Mouse (Mus musculus) left cerebral cortex, postnatal 36 days (tissue): ENCODE data around the gene Abca13. TPM values are rescaled to one million over a fixed set of nuclear protein-coding genes. Genes with fewer than 3 reads are reported as not detected.
A peak's percentile ranks its signal among the peaks of the same experiment; 100 is the strongest.
"Not testable (repeated sequence)": the region's sequence is repeated elsewhere in the genome, so short reads cannot be mapped to it uniquely, and the experiment has no call there.

Experiments used
- DNase-seq, 2 experiments: peaks; one replicate each; pipeline ENCODE4 v3.0.0; 2021 to 2022; ENCODE audit warnings: low spot score in 2 of 2, mixed read lengths in 1 of 2
- intact Hi-C: fragments of 180-260 bp; cut with DNase I; formaldehyde crosslinking; loops from one replicate; pipeline ENCODE4 v1.15.1; 2025
- total RNA-seq, 2 experiments: library from RNA; stranded (reverse); gene quantifications; 2 replicates each; pipeline ENCODE4 v1.2.3; 2021

Gene Abca13
- total RNA-seq, 2 experiments from 2014 or later = 0.07 to 0.27 TPM

DNA sequence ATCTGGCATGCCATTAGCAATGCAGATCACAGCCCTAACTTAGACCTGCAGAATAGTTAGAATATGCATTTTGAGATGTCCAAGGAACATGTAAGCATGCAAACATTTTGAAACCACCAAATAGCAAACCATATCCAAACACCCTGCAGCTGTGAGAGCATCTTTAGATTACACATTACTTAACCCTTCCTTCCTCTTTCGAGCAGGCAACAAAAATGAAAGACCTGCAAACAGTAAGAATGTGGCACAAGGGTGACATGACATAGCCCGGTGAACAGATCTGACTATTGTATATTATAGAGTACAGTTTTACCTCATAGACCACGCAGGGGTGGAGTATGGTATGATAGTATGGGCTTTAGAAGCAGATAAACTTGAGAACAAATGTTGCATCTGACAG is 93.5 kb downstream of the Abca13 start:
- no peak for DNase-seq
- intact Hi-C loops = no loop called here

DNA sequence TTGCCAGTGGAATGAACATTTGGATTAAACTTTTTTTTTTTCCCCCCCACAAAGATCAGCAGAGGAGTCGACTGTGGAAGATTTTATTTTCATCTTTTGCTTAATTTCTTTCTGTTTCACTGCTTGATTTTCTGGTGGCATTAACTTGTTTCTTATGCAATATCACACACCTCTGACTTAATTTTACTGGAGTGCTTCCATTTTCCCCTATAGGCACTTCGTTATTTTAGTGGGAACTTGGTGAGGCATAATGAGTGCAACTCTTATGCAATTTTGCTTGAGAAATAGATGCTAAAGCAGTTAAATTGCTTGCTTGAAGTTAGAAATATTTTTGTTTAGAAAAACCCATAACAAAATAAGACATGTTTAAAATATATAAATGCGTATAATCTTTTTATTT is 94.0 kb downstream of the Abca13 start:
- no peak for DNase-seq
- intact Hi-C loops = no loop called here

DNA sequence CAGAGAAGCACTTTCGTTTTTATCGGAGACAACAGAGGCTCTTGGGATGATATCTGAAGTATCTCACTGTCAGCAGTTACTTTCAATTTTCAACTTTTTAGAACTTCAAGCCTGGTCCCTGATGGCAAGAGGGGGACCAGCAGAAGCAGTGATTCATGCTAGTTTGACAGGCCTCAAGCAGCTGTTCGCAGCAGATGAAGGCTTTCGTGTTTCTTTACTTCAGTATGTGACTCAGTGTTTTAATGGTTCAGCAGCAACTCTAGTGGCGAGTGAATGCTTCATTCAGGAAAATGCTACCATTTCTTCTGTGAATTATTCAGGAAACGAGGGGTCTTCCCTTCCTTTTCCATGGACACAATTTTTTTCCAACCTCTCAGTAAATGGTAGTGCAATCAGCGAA is 99.4 kb downstream of the Abca13 start:
- DNase-seq = no peak
- intact Hi-C loops = no loop called here

DNA sequence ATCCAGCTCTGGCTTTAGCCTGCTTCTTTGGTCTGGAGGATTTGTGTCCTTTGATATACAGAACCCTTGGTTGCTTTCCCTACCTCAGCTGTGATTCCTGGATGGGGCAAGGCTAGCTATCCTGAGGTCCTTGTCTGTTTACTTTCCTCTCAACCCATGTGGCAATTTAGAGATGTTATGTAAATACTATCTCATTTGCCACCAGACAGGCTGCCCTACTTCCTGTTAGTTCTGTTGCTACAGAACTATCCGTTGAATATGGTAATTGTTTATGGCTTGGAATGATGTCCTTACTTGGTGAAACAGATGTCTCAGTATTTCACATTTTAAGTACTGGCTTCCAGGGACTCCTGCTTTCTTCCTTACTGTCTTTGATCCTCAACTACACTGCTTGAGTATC is 107.9 kb downstream of the Abca13 start:
- DNase-seq = no peak
- intact Hi-C loops = no loop called here

DNA sequence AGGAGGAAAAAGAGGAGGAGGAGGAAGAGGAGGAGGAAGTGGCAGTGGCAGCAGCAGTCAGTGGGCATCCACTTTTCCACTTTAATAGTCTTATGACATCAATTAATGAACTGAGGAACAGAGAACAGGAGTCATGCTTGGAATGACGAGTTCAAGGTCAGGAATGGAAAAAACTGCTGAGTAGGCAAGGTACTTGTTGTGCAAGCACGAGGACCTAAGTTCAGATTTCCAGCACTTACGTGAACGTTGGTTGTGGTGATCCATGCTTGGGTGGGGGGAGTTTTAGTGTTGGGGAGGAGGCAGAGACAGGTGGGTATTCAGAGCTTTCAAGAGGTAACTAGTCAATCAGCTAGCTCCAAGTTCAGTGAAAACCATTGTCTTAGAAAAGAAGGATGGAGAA is 113.7 kb downstream of the Abca13 start:
- intact Hi-C loops = no loop called here
- DNase-seq = no peak

DNA sequence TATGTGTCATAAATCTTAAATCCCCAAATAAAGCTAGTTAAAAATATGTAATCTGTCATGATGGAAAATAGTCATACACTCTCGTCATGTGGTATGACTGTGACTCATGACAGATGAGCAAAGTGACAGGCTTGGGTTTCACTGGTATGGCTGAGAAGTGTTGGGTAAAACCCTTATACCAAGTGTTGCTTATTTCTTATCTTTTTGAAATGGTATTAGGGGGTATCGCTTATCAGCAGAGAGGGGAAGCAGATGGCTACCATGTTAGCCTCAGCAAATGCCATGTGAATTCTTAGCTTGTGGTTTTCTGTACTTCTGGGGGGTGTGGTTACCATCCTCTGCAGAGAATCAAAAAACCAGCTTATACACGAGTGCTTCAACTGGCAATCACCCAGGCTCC is 124.8 kb downstream of the Abca13 start:
- intact Hi-C loops = loop anchor here (5.0 kb wide), 1 partner anchor 1906 kb away; no protein-coding TSS in a partner anchor
- DNase-seq = no peak

DNA sequence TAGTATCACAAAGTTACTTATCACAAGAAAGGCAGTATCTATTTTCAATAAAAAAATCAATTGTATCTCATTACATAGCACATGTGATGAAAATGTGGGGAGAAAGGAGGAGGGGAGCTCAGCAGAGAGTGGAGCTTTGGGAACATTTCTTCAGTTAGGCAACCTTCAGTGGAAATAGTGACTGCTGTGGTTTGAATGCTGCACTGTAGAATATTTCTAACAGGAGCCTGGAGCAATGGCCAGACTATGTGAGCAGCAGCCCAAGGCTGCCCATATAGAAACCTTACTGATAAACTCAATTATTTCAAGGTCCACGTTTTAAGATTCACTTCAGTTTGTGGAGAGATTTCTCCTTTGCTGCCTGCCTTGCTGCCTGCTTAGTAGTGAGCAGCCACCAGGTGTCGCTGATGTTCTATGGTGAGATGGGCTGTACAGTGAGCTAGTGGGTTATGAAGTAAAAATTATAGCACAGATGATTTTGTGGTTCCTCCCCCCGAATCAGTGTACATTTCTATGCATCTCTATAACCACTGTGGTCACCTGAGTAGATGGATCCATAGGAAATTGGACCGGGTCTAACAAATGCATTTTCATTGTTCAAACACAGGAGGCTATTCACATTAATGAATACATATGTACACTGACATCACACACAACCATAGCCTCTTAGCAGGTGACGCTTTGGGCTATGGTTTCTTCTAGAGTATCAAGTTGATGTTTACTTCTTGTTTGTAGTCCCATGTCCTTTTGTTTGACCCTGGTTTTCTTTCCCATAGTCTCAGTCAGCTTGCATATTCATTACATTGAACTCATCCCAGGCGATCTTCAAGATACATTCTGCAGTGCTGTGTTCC is 125.6 kb downstream of the Abca13 start:
- peak; percentile 60 to 65 for DNase-seq
- intact Hi-C loops = loop anchor here (1.0 to 5.0 kb wide), 2 partner anchors 1815 to 1905 kb away; no protein-coding TSS in a partner anchor

DNA sequence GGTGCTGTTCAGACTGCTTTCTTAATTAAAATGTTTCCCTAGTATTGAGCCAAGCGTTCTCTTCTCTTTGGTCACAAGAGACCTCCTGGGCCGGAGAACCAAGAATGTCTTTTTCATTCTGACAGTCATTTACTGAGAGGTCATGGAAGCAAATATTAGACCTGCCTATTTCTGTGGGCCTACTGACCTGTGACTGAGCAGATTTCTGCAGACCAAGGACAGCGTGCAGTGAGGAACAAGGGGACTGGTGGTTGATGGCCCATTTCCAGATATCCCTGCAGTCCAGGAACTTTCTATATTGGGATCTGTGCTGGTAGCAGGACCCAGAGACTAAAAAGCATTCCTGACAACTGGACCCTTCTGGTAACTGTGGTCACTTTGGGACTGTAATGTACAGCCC is 146.4 kb downstream of the Abca13 start:
- no peak for DNase-seq
- intact Hi-C loops = no loop called here

DNA sequence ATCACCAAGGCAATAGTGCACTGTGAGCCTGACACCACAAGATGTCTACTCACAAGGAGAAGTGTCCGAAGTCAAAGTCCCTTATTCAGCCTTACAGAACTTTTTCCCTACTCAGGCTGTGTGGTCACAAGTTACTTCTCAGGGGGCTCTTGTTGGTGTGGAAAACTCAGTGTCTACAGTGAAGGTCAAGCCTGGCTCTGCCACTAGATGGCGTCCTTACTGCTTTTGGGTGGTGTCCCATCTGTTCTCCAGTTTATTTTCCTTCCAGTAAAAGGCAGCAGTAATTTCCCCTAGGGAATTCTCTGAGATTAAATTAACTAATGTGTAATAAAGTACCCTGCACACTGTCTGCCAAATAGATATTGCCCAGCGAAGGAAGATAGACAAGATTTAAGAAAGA is 156.0 kb downstream of the Abca13 start:
- intact Hi-C loops = no loop called here
- DNase-seq = peak in 1 of 2 experiments; percentile 5

DNA sequence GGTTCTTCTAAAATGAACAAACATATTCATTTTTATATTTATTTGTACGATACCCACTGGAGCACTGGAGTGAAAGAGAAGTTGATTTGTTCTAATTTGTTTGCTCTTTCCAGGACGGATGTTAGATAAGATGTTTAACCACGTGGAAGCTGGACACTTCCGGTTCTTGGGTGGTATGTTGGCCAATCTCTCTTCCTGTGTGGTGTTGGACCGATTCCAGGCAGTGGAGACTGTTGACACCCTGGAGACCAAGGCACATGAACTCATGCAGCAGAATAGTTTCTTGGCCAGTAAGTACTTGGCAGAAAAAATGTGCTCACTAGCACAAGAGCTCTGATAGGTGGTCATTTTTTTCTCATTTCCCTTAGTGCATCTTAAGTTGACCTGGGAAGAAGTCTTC is 181.4 kb downstream of the Abca13 start:
- DNase-seq = no peak
- intact Hi-C loops = no loop called here

DNA sequence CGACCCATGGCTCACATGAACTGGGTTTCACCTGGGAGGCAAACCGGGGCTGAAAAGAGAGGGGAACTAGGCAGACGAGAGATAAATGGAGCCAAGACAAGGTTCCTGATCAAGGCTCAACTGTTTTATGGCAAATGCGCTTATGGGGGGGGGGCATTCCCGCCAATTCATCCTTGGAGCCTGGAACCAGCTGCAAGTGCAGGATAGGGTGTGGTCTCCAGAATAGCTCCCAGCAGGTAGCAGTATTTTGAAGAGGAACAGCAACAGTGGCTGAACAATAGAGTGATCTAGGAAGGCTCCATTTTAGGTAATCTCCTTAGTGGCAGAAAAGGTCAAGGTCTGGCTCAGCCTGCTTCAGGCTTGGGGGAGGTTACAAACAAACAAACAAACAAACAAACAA is 182.7 kb downstream of the Abca13 start:
- DNase-seq, intact Hi-C loops: not testable (repeated sequence)

DNA sequence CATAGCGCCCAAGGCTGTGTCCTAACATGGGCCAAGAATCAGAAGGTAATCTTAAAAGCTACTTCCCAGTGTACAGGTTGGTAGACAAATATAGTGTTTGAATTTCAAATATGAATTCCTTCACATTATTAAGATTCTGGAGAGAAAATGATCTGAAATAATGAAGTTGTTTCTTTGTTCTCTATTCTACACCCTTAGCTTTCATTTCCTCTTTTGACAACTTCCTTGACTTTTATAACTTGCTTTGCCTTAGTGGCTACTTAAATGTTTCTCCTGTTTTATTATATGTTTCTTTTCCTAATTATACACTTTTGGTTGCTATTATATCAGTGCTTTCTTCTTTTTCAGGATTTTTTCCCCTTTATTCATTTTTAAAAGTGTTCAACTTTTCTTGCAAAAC is 196.8 kb downstream of the Abca13 start:
- intact Hi-C loops = no loop called here

DNA sequence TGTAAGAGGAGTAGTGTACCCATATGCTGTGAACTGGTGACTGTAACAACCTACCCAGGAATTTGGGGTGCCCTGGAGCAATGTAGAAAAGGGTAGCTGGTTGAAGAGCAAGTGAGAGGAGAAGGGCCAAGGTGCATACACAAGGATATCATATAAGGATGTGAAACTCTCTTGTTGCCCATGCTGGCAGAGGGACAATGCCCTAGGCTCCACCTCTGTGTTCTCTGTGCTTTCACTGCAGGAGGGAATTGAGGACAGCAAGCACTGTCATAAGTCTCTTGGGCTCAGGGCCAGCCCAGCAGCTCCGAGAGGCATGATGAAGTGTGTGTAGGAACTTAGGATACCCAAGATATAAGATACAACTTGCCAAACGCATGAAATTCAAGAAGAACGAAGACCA is 225.2 kb downstream of the Abca13 start:
- intact Hi-C loops = no loop called here
- no peak for DNase-seq

More for the DNA sequence above, 196.8 kb downstream of the Abca13 start:
- DNase-seq = no peak

DNA sequence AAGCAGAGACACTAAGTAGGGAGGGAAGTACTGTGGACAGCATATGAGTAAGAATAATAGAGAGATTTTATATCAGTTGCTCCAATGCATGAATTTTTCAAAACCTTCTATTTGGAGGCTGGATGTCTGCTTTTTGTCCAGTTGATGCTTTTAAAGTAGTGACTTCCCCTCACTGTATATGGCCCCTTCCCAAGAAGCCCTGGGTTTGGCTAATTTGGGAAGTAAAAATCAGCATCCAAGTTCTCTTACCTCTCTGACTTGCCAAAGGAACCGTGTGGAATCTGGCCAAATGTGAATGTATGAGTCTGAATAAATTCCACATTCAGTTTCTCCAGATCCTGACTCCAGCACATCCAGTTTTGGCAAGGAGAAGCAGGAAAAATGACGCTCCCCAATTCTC is 228.5 kb downstream of the Abca13 start:
- intact Hi-C loops = no loop called here
- no peak for DNase-seq

DNA sequence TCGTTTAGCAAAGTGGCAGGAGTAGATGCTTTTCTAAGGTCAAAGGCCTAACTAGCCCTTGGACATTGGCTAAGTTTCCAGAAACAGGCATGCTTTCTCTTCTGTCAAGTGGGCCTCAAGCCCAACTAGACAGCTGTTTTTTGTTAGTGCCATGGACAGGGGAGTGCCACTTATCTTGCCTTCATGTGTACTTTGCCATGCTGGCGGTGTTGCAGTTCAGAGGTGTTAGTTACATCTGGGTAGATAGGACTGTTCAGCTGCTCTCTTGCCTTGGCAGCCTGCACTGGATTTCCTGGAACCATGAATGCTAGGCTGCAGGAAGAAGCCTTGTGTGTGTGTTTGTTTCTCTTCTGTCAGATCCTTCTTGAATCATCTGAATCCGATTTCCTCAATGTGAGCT is 235.7 kb downstream of the Abca13 start:
- DNase-seq = no peak
- intact Hi-C loops = no loop called here

DNA sequence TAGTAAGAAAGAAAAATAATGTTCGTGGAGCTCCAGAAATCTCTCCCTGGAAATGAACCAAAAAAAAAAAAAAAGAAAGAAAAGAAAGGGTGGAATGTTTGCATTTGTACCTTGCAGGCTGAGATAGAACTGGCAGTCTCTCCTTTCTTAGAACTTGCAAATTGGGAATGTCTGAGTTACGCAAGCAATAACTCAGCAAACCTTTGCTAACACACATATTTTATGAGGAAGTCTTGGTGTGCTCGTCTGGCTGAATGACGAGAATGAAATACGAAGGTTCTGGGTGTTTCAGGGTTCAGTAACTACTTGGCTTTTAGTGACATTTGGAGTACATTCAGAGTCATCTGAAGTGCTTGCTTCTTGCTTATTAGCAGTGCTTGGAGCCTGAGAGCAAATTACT is 241.1 kb downstream of the Abca13 start:
- DNase-seq = no peak
- intact Hi-C loops = no loop called here

DNA sequence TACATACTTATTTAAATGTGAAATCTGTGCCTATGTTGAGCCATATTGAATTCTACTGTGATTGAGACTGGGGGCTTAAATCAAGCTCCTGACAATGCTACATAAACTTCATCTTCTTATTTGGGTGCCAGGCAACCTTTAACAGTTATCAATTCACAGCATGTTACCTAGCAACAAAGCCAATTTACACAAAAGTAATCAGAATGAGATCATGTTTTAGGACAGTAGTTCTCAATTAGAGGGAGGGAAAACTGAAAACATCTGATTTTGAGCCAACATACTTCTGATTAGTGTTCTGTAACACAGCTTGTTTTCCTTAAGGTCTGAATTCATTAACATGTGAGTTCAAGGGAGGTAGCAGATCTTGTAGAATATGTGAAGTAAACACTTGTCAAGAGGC is 244.9 kb downstream of the Abca13 start:
- DNase-seq = no peak
- intact Hi-C loops = no loop called here

DNA sequence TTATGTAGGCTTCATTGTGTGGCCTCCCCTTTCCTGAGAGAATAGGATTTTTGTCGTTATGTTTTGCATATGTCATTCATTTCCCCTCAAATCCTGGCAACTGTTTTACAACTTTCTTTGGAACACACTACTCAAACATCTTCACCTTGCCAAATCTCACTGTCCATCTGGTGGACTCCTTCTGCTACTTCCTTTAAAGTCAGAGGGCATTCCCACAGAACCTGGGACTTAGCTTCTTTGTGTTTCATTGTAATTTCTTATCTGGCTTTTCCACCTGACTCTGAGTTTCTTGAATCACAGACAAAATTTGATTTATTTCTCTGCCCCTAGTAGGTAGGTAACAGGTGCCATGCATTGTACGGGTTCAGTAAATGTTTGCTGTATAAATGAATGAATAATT is 248.0 kb downstream of the Abca13 start:
- intact Hi-C loops = no loop called here

DNA sequence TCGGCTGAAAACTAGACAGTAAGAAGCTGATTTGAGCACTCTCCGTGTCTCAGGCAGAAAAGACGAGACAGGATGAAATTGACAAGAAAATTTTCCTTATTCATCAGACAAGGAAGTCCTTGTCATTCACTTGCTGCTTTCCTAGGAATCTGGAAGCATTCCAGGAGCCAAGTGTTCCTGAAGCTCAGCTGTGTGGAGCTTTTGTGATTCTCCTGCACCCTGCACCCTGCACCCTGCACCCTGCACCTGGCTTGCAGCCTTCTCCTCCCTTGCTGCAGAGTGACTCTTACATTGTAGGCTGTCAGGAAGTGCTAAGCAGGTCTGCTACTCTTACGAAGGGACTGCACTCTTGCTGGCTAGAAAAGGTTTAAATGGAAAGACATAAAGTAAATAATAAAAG is 249.4 kb downstream of the Abca13 start:
- no peak for DNase-seq

More for the DNA sequence above, 248.0 kb downstream of the Abca13 start:
- DNase-seq = no peak

DNA sequence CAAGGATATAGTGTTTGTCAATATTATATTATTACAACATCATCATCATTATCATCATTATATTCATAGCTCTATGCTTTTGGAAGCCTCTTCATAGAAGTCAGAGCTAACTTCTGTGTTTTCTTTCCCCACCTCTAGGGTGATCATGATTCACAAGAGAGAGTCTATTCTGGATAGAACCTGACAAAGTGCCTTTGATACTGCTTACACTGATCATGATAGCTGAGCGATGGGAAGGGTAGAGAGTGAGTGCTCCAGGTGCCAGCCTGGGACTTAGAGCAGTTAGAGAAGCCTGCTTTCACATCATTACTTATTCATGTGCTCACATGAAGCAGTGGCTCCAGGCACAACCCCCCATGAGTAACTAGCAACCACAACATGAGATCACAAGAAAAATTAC is 280.7 kb downstream of the Abca13 start:
- intact Hi-C loops = no loop called here
- DNase-seq = no peak

More for the DNA sequence above, 249.4 kb downstream of the Abca13 start:
- intact Hi-C loops = no loop called here

DNA sequence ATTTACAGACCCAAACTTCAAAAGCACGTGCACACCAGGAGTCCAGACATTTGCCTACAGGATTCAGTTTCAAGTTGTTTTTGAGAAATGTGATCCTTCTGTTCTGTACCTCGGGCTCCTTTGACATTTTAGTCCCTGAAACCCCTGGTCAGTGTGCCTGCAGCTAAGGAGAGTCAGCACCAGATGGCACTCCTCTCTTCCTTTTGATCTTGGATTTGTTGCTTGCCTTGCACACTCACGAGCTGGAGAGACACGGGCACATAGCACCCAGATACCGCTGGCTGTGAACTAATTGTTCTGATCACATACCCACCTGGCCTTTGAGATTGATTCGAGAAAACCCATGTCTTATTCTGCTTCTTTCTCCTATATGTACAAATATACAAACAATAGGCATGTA is 289.8 kb downstream of the Abca13 start:
- intact Hi-C loops = loop anchor here (2.0 to 10.0 kb wide), 2 partner anchors 313 to 1649 kb away; no protein-coding TSS in a partner anchor
- peak; percentile 7 to 28 for DNase-seq
